Mouse (Mus musculus): Measurements from ENCODE around the gene Atp8a1. TPM values are rescaled to one million over a fixed set of nuclear protein-coding genes. Genes with fewer than 3 reads are reported as not detected.
A peak's percentile ranks its signal among the peaks of the same experiment; 100 is the strongest.

Atp8a1 gene
- total RNA-seq, 2 experiments from 2014 or later: 171 to 190 TPM

- Histone ChIP-seq H3K27ac (no peak overlapping the region), H3K4me3 (peak overlapping the region; percentile 27)
- DNase-seq (ENCODE audit: extremely low spot score in 1 of 2, low spot score in 2 of 2): no peak
- TF ChIP-seq CTCF (IDR thresholded peaks at IDR 0.05): no peak
- intact Hi-C loops (cut with DNase I): loop anchor here (5.0 kb wide), 1 partner anchor 77 kb away; no protein-coding TSS in a partner anchor
Measured at GRCm38 (mm10) chr5:67608674-67609519, 238.3 kb downstream of the Atp8a1 start.

- no peak within 1 kb of the TSS for H3K27ac ChIP-seq
- intact Hi-C loops (cut with DNase I): loop anchor here (5.0 kb wide), 1 partner anchor 76 kb away; no protein-coding TSS in a partner anchor
- peak within 1 kb of the TSS; percentile 27 for H3K4me3 ChIP-seq
- TF ChIP-seq CTCF (IDR thresholded peaks at IDR 0.05): no peak
- no peak for DNase-seq (ENCODE audit: extremely low spot score in 1 of 2, low spot score in 2 of 2)
Measured at GRCm38 (mm10) chr5:67607804-67608673, 239.2 kb downstream of the Atp8a1 start, which contains the start of gene Shisa3. Gene Shisa3 (plus strand): TSS chr5:67607882.

- no peak overlapping the region for H3K27ac ChIP-seq
- peak overlapping the region; percentile 27 for H3K4me3 ChIP-seq
- intact Hi-C loops (cut with DNase I): loop anchor here (5.0 kb wide), 1 partner anchor 75 kb away; no protein-coding TSS in a partner anchor
- no peak for DNase-seq (ENCODE audit: extremely low spot score in 1 of 2, low spot score in 2 of 2)
- TF ChIP-seq CTCF (IDR thresholded peaks at IDR 0.05): no peak
Measured at GRCm38 (mm10) chr5:67606916-67607803, 240.1 kb downstream of the Atp8a1 start.

- intact Hi-C loops (cut with DNase I): loop anchor here (5.0 kb wide), 1 partner anchor 74 kb away; no protein-coding TSS in a partner anchor
- no peak for TF ChIP-seq CTCF (IDR thresholded peaks at IDR 0.05)
- DNase-seq (ENCODE audit: extremely low spot score in 1 of 2, low spot score in 2 of 2): no peak
- no peak overlapping the region for H3K4me3 ChIP-seq
- H3K27ac ChIP-seq: no peak overlapping the region
Measured at GRCm38 (mm10) chr5:67605951-67606350, 241.3 kb downstream of the Atp8a1 start.

- TF ChIP-seq CTCF (IDR thresholded peaks at IDR 0.05): no peak
- H3K27ac ChIP-seq: no peak overlapping the region
- DNase-seq (ENCODE audit: extremely low spot score in 1 of 2, low spot score in 2 of 2): no peak
- no peak overlapping the region for H3K4me3 ChIP-seq
- intact Hi-C loops (cut with DNase I): no loop called here
Measured at GRCm38 (mm10) chr5:67599935-67600334, 247.3 kb downstream of the Atp8a1 start.

- intact Hi-C loops (cut with DNase I): no loop called here
Measured at GRCm38 (mm10) chr5:67595629-67596028, 251.6 kb downstream of the Atp8a1 start.

GRCm38 (mm10) chr5:67595070-67595469, 252.2 kb downstream of the Atp8a1 start:
- no peak overlapping the region for H3K27ac ChIP-seq
- no peak overlapping the region for H3K4me3 ChIP-seq
- no peak for TF ChIP-seq CTCF (IDR thresholded peaks at IDR 0.05)
- DNase-seq (ENCODE audit: extremely low spot score in 1 of 2, low spot score in 2 of 2): no peak
- intact Hi-C loops (cut with DNase I): no loop called here

More at GRCm38 (mm10) chr5:67595629-67596028, 251.6 kb downstream of the Atp8a1 start:
- no peak for DNase-seq (ENCODE audit: extremely low spot score in 1 of 2, low spot score in 2 of 2)
- TF ChIP-seq CTCF (IDR thresholded peaks at IDR 0.05): no peak
- no peak overlapping the region for H3K27ac ChIP-seq
- no peak overlapping the region for H3K4me3 ChIP-seq

GRCm38 (mm10) chr5:67579725-67580633, 267.3 kb downstream of the Atp8a1 start:
- intact Hi-C loops (cut with DNase I): no loop called here
- DNase-seq (ENCODE audit: extremely low spot score in 1 of 2, low spot score in 2 of 2): no peak

GRCm38 (mm10) chr5:67575705-67576104, 271.5 kb downstream of the Atp8a1 start:
- no peak for DNase-seq (ENCODE audit: extremely low spot score in 1 of 2, low spot score in 2 of 2)
- Histone ChIP-seq H3K27ac (no peak overlapping the region), H3K4me3 (no peak overlapping the region)
- TF ChIP-seq CTCF (IDR thresholded peaks at IDR 0.05): no peak
- intact Hi-C loops (cut with DNase I): no loop called here

More at GRCm38 (mm10) chr5:67579725-67580633, 267.3 kb downstream of the Atp8a1 start:
- Histone ChIP-seq H3K27ac (no peak overlapping the region), H3K4me3 (no peak overlapping the region)
- peak; percentile 44 for TF ChIP-seq CTCF (IDR thresholded peaks at IDR 0.05)

GRCm38 (mm10) chr5:67574039-67574438, 273.2 kb downstream of the Atp8a1 start:
- intact Hi-C loops (cut with DNase I): no loop called here
- Histone ChIP-seq H3K4me3 (no peak overlapping the region), H3K27ac (no peak overlapping the region)
- no peak for DNase-seq (ENCODE audit: extremely low spot score in 1 of 2, low spot score in 2 of 2)
- TF ChIP-seq CTCF (IDR thresholded peaks at IDR 0.05): no peak

Measured in left cerebral cortex, adult 2 months (tissue).